Mouse (Mus musculus) embryonic facial prominence, embryonic 10.5 days (tissue): ENCODE data around the gene Foxd1. TPM values are rescaled to one million over a fixed set of nuclear protein-coding genes. Genes with fewer than 3 reads are reported as not detected.

ENCODE experiments used
- DNase-seq: peaks from one replicate; pipeline ENCODE4 v3.0.0-alpha.2; 2017; ENCODE audit warnings: low spot score
- H3K27ac ChIP-seq: fragments of 300-500 bp; sonication (generic); replicated peaks from 2 replicates; pipeline ENCODE4 v1.5.1; 2016; ENCODE audit warnings: mild to moderate bottlenecking
- H3K27me3 ChIP-seq: fragments of 300-500 bp; sonication (generic); replicated peaks from 2 replicates; pipeline ENCODE4 v1.6.1; 2016; ENCODE audit warnings: low read depth, mild to moderate bottlenecking; ENCODE audit not compliant: poor library complexity, severe bottlenecking
- H3K36me3 ChIP-seq: fragments of 300-500 bp; sonication (generic); replicated peaks from 2 replicates; pipeline ENCODE4 v1.6.1; 2016; ENCODE audit warnings: mild to moderate bottlenecking, moderate library complexity
- H3K4me1 ChIP-seq: fragments of 300-500 bp; sonication (generic); 2 replicates; pipeline ENCODE4 v1.6.1; 2016
- H3K4me3 ChIP-seq: fragments of 300-500 bp; sonication (generic); 2 replicates; pipeline ENCODE4 v1.5.1; 2016; ENCODE audit warnings: mild to moderate bottlenecking, moderate library complexity
- H3K9me3 ChIP-seq: fragments of 300-500 bp; sonication (generic); 2 replicates; pipeline ENCODE4 v1.6.1; 2016; ENCODE audit warnings: mild to moderate bottlenecking
- WGBS: fragments of 180-500 bp; shearing (Covaris S2); methylation state at CpG from one replicate; pipeline ENCODE4 v1.1.7; 2016; 5-methylcytosine and 5-hydroxymethylcytosine counted together
- polyA plus RNA-seq: library from polyadenylated mRNA; unstranded; fragments of >200 nt; fragmentation: Nextera tagmentation; extraction: Ambion mirVana; gene quantifications from 2 replicates; pipeline ENCODE4 v1.2.1, GENCODE M21; 2016

Gene Foxd1
- polyA plus RNA-seq, 1 experiment from 2014 or later: 4.3 TPM

DNA sequence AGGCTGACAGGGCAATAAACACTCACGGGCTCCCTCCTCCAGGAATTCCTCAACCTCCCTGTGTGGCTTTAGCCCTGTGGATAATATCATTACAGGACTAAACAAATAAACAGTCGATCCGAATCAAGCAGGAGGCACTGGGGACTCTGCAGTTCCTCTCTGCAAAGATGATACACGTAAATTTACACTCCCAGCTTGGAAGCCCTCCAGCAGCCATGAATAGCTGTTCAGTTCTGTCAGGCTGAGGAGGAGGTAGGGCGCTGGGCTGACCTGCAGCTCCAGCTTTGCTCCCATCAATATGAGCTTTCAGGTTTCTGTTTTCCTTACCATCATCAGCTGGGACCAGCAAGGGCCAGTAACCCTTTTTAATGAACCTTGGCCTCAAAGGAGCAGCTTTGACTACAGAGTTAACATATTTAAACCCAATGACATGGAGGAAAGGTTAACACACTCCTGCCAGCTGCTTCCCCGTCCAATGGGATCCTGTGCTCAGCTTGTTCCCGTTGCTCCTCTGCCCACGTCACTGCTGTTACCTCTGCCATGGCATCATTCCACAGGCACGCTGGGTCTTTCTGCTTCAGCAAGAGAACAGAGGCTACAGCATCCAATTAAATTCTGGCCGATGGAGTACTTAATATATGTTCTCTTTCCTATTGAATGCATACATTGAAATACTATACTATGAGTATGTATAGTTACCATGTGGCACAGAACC lies 39.5 kb downstream of the Foxd1 start:
- Histone ChIP-seq H3K27ac (0 out of 2 replicates have a peak overlapping the region, but pooled peaks have one; percentile 35), H3K9me3 (no peaks in the 10 kb centered on the region), H3K27me3 (peaks cover 77% of the 10 kb centered on the region), H3K4me3 (no peak overlapping the region), H3K36me3 (no peaks in the 10 kb centered on the region), H3K4me1 (peaks cover 45% of the 10 kb centered on the region)
- 25% methylated on average over 10 of the region's 10 CpGs for WGBS
- peak; percentile 45 for DNase-seq

Other genes with a start within 250 kb of the Foxd1 start
- 8.4 and 9.6 TPM in 2 replicates for gene Arhgef28, start 147.8 kb upstream of the Foxd1 start, polyA plus RNA-seq
- gene Utp15, start 91.2 kb upstream of the Foxd1 start, polyA plus RNA-seq: 52.6 and 55.2 TPM in 2 replicates
- gene Ankra2, start 91.2 kb upstream of the Foxd1 start, polyA plus RNA-seq: 15.6 and 16.1 TPM in 2 replicates
- gene Gm21976, start 74.4 kb upstream of the Foxd1 start, polyA plus RNA-seq: not detected in 2 replicates
- gene Btf3, start 37.2 kb upstream of the Foxd1 start, polyA plus RNA-seq: 764 and 773 TPM in 2 replicates
- 0.79 and 0.88 TPM in 2 replicates for gene Gm10320, start 137.8 kb downstream of the Foxd1 start, polyA plus RNA-seq